Mouse (Mus musculus): ENCODE data around the gene Gm49450. TPM values are rescaled to one million over a fixed set of nuclear protein-coding genes. Genes with fewer than 3 reads are reported as not detected.

The Gm49450 gene
- polyA plus RNA-seq, 1 experiment from 2014 or later, result not detected

DNA sequence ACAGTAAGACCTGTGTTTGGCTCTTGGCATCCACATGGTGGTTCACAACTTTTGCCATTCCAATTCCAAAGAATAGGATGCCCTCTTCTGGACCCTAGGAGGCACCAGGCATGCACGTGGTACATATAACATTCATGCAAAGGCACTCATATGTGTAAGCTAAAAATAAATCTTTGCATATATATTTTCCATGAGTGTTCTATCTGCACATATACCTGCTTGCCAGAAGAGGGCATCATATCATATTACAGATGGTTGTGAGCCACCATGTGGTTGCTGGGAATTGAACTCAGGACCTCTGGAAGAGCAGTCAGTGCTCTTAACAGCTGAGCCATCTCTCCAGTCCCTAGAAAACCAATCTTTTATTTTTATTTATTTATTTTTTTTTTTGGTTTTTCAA is 51.8 kb downstream of the Gm49450 start:
- ATAC-seq (ENCODE audit: low FRiP score), result no peak
- Histone ChIP-seq H3K27ac (no peak overlapping the region), H3K4me1 (replicated peaks) (peaks cover 15% of the 10 kb centered on the region), H3K9me3 (no peaks in the 10 kb centered on the region), H3K4me2 (no peak overlapping the region), H3K36me3 (peaks cover 41% of the 10 kb centered on the region), H3K4me3 (no peak overlapping the region), H3K27me3 (peaks cover 47% of the 10 kb centered on the region), H3K9ac (no peak overlapping the region)
- WGBS, result 65% methylated on average over 1 of the region's 1 CpGs

DNA sequence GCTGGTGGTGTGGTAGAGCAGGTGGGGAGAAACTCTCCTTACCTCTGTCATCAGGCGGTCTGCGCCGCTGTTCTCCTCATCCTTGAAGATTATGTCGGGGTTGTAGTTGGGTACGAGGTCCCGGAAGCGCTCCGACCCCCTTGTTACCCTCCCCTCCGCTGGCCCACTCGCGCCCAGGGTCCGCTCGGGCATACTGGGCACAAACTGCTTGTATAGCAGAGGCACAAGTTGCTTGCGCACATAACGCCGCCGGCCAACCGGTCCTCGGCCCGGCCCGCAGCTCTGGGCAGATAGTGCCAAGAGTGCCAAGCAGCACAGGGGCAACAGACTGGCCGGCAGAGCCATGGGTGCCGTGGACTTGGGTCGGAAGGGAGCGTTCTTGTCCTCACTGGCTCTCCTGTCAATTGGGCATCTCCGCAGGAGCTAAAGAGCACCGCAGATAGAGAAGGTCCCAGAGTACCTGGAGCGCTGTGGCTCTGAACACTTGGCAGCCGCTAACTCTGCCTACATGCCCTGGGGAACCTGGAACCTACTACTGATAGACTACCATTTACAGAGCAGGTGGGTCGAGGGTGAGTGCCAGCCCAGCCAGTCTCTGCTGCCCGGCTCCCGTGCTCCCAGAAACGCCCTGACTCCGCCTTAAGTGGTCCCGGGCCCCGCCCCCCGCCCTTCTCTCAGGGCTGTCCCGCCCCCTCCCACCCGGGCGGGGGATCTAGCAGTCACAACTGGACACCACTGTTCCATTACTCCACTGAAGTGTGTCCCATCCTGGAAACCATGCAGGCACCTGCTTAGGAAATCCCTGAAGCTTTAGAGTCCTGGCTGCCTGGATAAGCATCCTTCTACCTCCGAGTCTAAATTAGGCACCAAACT is 55.2 kb downstream of the Gm49450 start, which contains the start of gene Dhh:
Gene Dhh, minus strand, starts transcription at position 613 of the 873 bp plus-strand sequence.
- ATAC-seq (ENCODE audit: low FRiP score), result no peak
- H3K27ac ChIP-seq, result no peak within 1 kb of the TSS
- peaks cover 81% of the 10 kb centered on the region for H3K27me3 ChIP-seq
- peak within 1 kb of the TSS; percentile 22 for H3K4me3 ChIP-seq
- H3K4me1 ChIP-seq (replicated peaks), result peaks cover 43% of the 10 kb centered on the region
- H3K4me2 ChIP-seq, result peak within 1 kb of the TSS; percentile 44
- peaks cover 9% of the 10 kb centered on the region for H3K36me3 ChIP-seq
- WGBS, result under 1% methylated on average over 40 of the region's 41 CpGs
- H3K9ac ChIP-seq, result peak within 1 kb of the TSS; percentile 43; the same call in 1 of the 2 replicates
- H3K9me3 ChIP-seq, result no peaks in the 10 kb centered on the region

DNA sequence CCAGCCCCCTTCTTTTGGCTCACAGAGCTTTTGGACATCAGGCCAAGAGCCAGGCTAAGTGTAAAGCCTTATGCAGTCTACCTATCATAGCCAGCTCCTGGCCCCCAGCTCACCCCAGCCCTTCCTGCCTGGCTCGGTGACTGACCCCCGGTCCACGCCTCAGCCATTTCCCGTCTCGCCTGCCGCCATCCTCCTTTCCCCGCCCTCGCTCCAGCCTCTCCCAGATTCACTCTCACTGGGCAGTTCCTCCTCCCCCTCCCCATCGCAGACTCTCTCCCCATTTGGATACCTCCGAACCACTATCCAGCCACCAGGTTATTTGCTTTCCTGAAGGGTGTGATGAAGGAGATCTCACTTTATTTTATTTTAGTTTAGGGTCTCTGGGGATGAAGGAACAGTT is 55.9 kb downstream of the Gm49450 start:
- Histone ChIP-seq H3K9ac (peak overlapping the region; percentile 43; the same call in 1 of the 2 replicates), H3K4me3 (peak overlapping the region; percentile 22)

DNA sequence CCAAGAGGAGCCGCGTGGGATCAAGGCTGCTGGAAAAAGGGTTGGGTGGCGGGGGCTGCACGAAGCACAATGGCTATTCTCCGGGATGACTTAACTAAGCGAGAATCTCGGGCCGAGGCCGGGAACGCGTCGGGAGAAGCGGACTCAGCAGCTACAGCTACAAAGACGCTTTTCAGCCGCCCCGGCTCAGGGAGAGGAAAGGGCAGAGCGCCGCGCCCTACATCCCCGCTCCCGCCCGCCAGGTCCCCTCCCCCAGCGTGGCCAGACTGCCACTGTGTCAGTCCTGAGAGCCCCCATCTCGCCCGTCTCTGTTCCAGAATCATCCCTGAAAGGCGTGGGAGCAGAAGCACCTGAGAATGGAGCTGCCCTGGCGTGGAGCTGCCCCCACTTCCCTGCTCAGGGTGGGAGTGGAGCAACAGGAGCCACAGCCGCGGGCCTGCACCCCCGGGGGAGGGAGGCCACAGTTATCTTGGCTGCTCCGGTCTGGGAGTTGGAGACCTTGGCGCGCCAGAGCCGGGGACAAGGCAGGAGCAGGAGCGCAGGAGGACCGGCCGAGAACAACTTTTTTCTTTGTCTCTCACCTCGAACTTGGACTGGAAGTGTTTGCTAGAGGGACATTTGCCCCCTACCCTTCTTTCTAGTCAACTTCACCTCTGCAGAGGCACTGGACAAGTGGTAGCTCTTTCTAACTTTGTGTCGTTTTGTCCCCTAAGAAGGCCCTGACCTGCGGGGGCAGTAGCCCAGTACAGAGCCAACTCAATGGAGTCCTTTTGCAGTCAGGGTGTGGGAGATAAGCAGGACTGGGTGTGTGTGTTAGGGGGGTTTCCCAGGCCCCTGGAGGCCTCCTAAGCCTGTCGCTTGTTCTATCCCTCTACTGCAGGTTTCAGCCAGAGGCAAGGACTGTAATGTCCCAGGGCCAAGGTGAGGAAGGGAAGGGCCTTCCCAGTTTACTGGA is 57.4 kb downstream of the Gm49450 start:
- Histone ChIP-seq H3K27me3 (peaks cover 98% of the 10 kb centered on the region), H3K4me2 (peak overlapping the region; percentile 95), H3K9me3 (no peaks in the 10 kb centered on the region), H3K9ac (peak overlapping the region; percentile 60), H3K4me3 (peak overlapping the region; percentile 49), H3K36me3 (no peaks in the 10 kb centered on the region), H3K27ac (0 out of 2 replicates have a peak overlapping the region, but pooled peaks have one; percentile 23), H3K4me1 (replicated peaks) (peaks cover 46% of the 10 kb centered on the region)
- WGBS, result 2% methylated on average over 40 of the region's 41 CpGs
- ATAC-seq (ENCODE audit: low FRiP score), result no peak

More for the DNA sequence above, 55.9 kb downstream of the Gm49450 start:
- Histone ChIP-seq H3K4me1 (replicated peaks) (peaks cover 43% of the 10 kb centered on the region), H3K27ac (no peak overlapping the region), H3K9me3 (no peaks in the 10 kb centered on the region), H3K36me3 (peaks cover 3% of the 10 kb centered on the region; the same call in 1 of the 2 replicates), H3K27me3 (peaks cover 88% of the 10 kb centered on the region), H3K4me2 (peak overlapping the region; percentile 44)
- WGBS, result 1% methylated on average over 10 of the region's 10 CpGs
- no peak for ATAC-seq (ENCODE audit: low FRiP score)

DNA sequence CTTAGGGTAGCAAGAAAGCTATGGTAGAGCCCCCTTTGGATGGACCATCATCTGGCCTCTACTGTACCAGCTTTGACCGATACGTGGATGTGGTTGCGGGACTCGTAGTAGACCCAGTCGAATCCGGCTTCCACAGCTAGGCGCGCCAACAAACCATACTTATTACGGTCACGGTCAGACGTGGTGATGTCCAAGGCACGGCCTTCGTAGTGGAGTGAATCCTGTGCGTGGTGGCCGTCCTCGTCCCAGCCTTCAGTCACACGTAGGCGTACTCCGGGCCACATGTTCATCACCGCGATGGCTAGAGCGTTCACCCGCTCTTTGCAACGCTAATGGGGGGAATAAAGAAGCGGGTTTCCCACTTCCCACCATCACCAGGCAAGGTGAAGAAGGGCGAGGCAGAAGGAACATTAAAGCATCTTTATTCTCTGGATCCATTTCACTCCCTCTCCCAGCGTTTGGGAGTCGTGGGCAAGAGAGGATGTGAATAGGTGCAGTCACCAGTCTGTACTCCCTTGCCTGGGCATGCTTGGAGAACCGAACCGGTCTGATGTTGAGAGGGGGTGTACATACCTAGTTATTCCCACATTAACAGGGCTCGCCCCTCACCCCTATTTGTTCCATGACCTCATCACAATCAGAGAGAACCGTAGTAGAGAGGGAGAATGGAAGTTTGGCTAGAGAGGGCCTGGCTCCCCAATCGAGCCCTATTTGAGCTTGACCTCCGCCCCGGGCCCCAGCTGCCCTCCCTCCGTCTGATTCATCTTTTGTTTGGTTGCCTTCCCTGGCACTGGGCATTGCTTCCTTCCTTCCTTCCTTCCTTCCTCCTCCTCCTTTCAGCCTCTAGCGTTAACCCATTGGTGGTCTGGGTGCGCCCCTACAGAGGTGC is 58.4 kb downstream of the Gm49450 start:
- H3K27ac ChIP-seq, result no peak overlapping the region
- peak overlapping the region; percentile 95 for H3K4me2 ChIP-seq
- H3K9ac ChIP-seq, result peak overlapping the region; percentile 69; the same call in 1 of the 2 replicates
- H3K9me3 ChIP-seq, result no peaks in the 10 kb centered on the region
- H3K4me1 ChIP-seq (replicated peaks), result peaks cover 46% of the 10 kb centered on the region
- 2% methylated on average over 38 of the region's 38 CpGs for WGBS
- peak; percentile 29; the same call in 1 of the 2 replicates for ATAC-seq (ENCODE audit: low FRiP score)
- peak overlapping the region; percentile 49 for H3K4me3 ChIP-seq
- peaks cover 95% of the 10 kb centered on the region for H3K27me3 ChIP-seq
- no peaks in the 10 kb centered on the region for H3K36me3 ChIP-seq

DNA sequence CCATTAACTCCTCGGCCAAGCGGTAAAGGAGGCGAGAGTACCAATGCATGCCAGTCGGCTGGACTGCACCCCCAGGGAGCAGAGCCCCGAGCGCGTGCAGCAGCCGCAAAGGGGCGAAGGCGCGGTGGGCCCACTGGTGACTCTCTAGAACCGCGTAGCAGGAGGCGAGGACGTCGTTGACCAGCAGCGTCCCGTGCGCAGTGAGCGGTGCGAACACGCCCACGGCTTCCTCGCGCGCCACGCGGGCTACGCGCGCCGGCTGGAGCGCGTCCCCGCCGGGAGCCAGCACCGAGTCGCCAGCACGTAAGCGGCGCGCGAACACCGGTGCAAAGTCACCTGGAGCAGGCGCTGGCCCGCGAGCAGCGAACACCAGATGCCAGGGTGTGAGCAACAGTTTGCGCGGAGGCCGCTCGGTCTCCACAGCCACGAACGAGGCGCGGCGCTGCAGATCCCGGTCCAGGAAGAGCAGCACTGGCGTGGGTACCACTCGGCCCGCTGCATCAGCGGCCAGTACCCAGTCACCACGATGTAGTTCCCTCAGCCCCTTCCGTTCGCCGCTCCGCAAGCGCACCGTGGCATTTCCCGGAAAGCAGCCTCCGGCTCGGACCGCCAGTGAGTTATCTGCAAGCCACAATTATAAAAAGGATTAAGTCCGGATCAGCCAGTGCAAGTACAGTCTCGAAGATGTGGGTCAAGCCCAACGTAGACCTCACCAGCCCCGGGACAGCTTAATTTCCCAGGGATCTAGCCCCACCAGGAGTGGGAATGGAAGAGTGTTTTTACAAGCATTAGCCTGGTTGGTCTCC is 59.2 kb downstream of the Gm49450 start, which contains the start of gene Rhebl1:
Gene Rhebl1, minus strand, starts transcription at position 601 of the 806 bp plus-strand sequence.
- peak within 1 kb of the TSS; percentile 69 for H3K9ac ChIP-seq
- H3K4me2 ChIP-seq, result peak within 1 kb of the TSS; percentile 95
- H3K4me3 ChIP-seq, result peak within 1 kb of the TSS; percentile 49
- H3K4me1 ChIP-seq (replicated peaks), result peaks cover 46% of the 10 kb centered on the region
- under 1% methylated on average over 77 of the region's 77 CpGs for WGBS
- peaks cover 86% of the 10 kb centered on the region for H3K27me3 ChIP-seq
- no peak for ATAC-seq (ENCODE audit: low FRiP score)
- no peaks in the 10 kb centered on the region for H3K9me3 ChIP-seq
- H3K36me3 ChIP-seq, result no peaks in the 10 kb centered on the region
- no peak within 1 kb of the TSS for H3K27ac ChIP-seq

DNA sequence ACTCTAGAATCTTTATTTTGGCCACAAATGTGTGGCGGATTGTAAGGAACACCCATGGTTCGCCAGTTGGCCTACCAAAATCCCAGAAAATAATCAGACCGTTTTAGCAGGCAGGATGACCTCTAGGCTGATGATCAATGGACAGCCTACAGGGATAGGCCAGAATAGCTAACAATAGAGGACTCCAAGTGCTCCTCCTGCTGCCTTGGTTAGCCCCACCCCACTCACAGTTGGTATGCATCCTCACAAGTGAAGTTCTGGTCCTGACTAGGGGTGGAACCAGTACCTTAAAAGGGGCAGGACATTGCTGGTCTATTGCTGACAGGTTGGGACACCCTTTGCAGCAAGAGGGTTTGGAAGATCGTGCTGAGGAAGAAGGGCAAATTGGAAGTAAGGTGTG is 60.3 kb downstream of the Gm49450 start:
- H3K4me2 ChIP-seq, result no peak overlapping the region
- ATAC-seq (ENCODE audit: low FRiP score), result no peak
- WGBS, result 48% methylated on average over 4 of the region's 4 CpGs
- H3K9me3 ChIP-seq, result no peaks in the 10 kb centered on the region
- H3K4me1 ChIP-seq (replicated peaks), result peaks cover 39% of the 10 kb centered on the region
- H3K36me3 ChIP-seq, result no peaks in the 10 kb centered on the region
- no peak overlapping the region for H3K9ac ChIP-seq
- peaks cover 75% of the 10 kb centered on the region for H3K27me3 ChIP-seq
- H3K4me3 ChIP-seq, result no peak overlapping the region
- no peak overlapping the region for H3K27ac ChIP-seq

DNA sequence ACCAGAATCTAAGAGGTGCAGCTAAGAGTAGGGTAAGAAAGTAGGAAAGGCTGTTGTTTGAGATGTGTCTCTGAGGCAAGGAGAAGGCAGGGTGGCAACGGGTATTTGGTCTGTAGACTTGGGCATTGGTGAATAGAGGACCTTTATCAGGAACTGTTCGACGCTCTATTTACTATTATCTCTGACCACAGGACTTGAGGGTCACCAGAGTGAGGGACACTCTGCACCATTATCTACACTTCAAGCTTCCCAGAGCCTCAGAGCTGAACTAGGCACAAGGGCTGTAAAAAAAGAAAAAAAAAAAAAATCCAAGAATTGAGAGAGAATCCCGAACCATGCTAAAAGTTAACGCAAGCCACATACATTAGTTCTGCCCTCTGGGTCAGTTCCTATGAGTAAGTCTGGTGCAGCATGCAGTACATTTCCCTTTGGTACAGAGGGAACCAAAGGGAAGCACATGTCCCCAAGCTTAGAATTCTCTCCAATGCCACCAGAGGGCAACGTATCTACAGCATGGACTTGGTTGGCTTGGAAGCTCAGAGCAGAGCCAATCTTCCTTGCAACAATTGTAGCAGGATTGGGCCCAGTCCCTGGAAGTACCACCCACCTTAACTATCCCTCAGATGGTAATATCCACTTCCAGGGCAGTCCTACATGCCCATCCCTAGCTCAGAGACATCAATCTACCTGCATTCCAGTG is 61.3 kb downstream of the Gm49450 start:
- no peaks in the 10 kb centered on the region for H3K36me3 ChIP-seq
- no peak overlapping the region for H3K27ac ChIP-seq
- 48% methylated on average over 6 of the region's 6 CpGs for WGBS
- no peak overlapping the region for H3K4me3 ChIP-seq
- peaks cover 65% of the 10 kb centered on the region for H3K27me3 ChIP-seq
- H3K4me2 ChIP-seq, result no peak overlapping the region
- peaks cover 32% of the 10 kb centered on the region for H3K4me1 ChIP-seq (replicated peaks)
- H3K9ac ChIP-seq, result no peak overlapping the region
- ATAC-seq (ENCODE audit: low FRiP score), result no peak; the same call in 1 of the 2 replicates
- no peaks in the 10 kb centered on the region for H3K9me3 ChIP-seq

DNA sequence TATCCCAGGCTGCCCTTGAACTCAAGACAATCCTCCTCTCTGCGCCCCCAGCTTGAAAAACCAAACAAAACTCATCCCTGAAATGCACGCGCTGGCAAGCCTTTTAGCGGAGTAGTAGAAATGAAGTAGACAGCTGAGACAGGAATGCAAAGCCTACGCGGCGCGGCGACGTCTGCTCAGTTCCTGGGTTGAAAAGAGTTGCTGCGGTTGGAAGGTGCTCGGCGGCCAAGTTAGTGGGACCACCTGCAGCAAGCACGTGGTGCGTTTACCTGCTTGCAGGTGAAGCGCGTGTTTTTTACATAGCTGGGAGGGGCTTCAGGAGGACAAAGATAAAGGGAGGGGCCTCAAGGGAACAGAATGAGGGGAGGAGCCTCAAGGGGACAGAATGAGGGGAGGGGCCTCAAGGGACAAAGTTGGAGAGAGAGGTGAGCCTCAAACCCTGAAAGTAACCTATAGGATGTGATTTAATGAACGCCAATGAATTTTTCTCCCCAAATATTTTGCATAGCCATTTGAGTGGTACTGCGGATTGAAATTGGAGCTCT is 62.1 kb downstream of the Gm49450 start:
- Histone ChIP-seq H3K4me3 (no peak overlapping the region), H3K4me2 (no peak overlapping the region), H3K9me3 (no peaks in the 10 kb centered on the region), H3K9ac (no peak overlapping the region), H3K27ac (no peak overlapping the region), H3K36me3 (no peaks in the 10 kb centered on the region), H3K4me1 (replicated peaks) (peaks cover 31% of the 10 kb centered on the region), H3K27me3 (peaks cover 57% of the 10 kb centered on the region)
- 14% methylated on average over 19 of the region's 19 CpGs for WGBS
- ATAC-seq (ENCODE audit: low FRiP score), result no peak

DNA sequence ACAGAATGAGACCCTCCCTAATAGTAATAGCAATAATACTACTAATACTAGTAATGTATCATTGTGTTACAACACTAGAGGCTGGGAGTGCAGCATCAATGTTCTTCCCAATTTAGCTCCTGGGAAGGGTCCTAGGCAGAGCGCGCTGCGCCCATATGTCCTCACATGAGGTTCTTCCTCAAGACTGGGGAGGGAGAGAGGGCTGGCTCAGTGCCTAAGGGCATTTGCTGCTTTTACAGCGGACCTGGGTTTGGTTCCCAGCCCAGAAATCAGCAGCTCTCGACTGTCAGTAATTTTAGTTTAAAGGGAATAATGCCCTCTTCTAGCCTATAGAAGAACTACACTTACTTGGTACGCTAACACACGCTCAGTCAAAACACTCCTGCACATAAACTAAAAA is 65.8 kb downstream of the Gm49450 start:
- no peaks in the 10 kb centered on the region for H3K36me3 ChIP-seq
- H3K4me1 ChIP-seq (replicated peaks), result 0 out of 2 replicates have a peak, but pooled peaks cover 3% of the 10 kb centered on the region
- H3K9ac ChIP-seq, result no peak overlapping the region
- no peak overlapping the region for H3K4me3 ChIP-seq
- WGBS, result 85% methylated on average over 7 of the region's 7 CpGs
- peaks cover 20% of the 10 kb centered on the region for H3K27me3 ChIP-seq
- H3K9me3 ChIP-seq, result no peaks in the 10 kb centered on the region
- no peak overlapping the region for H3K4me2 ChIP-seq
- H3K27ac ChIP-seq, result no peak overlapping the region
- no peak for ATAC-seq (ENCODE audit: low FRiP score)
